Mouse (Mus musculus) embryonic facial prominence, embryonic 10.5 days (tissue): Measurements from ENCODE around the gene AW822073. TPM values are rescaled to one million over a fixed set of nuclear protein-coding genes. Genes with fewer than 3 reads are reported as not detected.
"Not testable (repeated sequence)": the region's sequence is repeated elsewhere in the genome, so short reads cannot be mapped to it uniquely, and the experiment has no call there.

Experiments
- DNase-seq: peaks from one replicate; pipeline ENCODE4 v3.0.0-alpha.2; 2017; ENCODE audit warnings: low spot score
- H3K27ac ChIP-seq: fragments of 300-500 bp; sonication (generic); replicated peaks from 2 replicates; pipeline ENCODE4 v1.5.1; 2016; ENCODE audit warnings: mild to moderate bottlenecking
- H3K27me3 ChIP-seq: fragments of 300-500 bp; sonication (generic); replicated peaks from 2 replicates; pipeline ENCODE4 v1.6.1; 2016; ENCODE audit warnings: low read depth, mild to moderate bottlenecking; ENCODE audit not compliant: poor library complexity, severe bottlenecking
- H3K36me3 ChIP-seq: fragments of 300-500 bp; sonication (generic); replicated peaks from 2 replicates; pipeline ENCODE4 v1.6.1; 2016; ENCODE audit warnings: mild to moderate bottlenecking, moderate library complexity
- H3K4me1 ChIP-seq: fragments of 300-500 bp; sonication (generic); 2 replicates; pipeline ENCODE4 v1.6.1; 2016
- H3K4me3 ChIP-seq: fragments of 300-500 bp; sonication (generic); 2 replicates; pipeline ENCODE4 v1.5.1; 2016; ENCODE audit warnings: mild to moderate bottlenecking, moderate library complexity
- H3K9me3 ChIP-seq: fragments of 300-500 bp; sonication (generic); 2 replicates; pipeline ENCODE4 v1.6.1; 2016; ENCODE audit warnings: mild to moderate bottlenecking
- WGBS: fragments of 180-500 bp; shearing (Covaris S2); methylation state at CpG from one replicate; pipeline ENCODE4 v1.1.7; 2016; 5-methylcytosine and 5-hydroxymethylcytosine counted together
- polyA plus RNA-seq: library from polyadenylated mRNA; unstranded; fragments of >200 nt; fragmentation: Nextera tagmentation; extraction: Ambion mirVana; gene quantifications from 2 replicates; pipeline ENCODE4 v1.2.1, GENCODE M21; 2016

The AW822073 gene
- polyA plus RNA-seq = not detected in 2 replicates

DNA sequence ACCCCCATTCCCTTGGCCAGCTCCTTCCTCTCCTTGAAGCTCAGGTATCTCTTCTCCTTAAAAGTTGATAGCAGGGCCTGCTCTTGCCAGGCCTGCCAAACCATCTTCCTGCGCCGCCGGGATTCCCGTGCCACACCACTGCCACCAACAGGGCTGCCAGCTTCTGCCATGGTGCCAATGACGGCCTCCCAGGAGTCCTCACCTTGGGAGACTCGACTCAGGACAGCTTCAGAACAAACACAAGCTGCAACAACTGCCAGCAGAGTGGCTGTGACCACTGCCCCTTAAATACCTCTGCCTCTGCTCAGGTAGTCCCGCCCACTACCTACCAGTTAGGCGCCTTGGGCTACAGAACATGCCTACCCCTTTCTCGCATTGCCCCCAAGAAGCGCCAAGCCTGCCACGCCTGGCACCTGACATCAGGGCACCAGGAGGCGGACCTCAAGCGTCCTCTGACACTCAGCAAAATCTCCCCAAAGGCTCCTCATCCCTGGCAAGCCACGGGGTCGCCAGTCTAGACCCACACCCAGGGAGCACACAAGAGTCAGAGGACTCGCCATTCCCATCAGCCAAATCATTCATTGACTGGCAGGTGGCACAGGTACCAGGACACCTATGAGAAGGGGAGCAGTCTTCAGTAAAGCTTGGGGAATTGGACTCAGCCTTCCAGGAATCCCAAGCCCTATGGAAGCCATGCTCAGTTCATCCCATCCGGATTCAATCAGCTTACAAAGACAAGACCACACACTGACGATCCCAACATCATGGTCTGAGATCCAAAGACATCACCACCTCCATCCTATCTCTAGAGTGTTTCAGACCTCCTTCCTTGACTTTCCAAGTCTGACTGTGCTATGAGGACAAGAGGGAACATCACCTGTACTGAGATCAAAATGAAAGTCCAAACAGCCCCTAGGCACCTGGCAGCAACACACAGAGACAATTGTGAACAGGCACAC, at the start of gene AW822073:
Gene AW822073, minus strand, starts transcription at position 104 of the 959 bp plus-strand sequence.
- not testable (repeated sequence) for H3K27ac ChIP-seq, H3K36me3 ChIP-seq, H3K27me3 ChIP-seq, H3K4me1 ChIP-seq, H3K9me3 ChIP-seq, H3K4me3 ChIP-seq
- 87% methylated on average over 18 of the region's 18 CpGs for WGBS
- DNase-seq = peak; percentile 17

DNA sequence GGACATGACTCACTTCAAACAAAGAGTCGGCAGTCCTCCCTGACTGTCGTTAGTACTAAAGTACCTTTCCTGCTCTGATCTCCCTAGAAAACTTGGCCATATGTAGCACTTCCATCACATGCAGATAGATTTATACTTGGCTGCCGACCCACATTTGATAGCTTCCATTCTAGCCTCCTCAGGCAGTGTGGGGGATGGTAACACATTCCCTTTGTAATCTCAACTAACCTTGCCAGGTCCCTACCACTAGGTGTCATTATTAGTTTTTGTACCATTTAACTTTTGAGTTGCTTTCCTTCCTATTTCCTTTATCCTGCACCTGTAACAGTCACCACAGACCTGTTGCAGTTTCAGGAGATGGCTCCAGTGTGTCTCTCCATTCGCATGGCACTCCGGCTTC, 33.7 kb upstream of the AW822073 start:
- H3K9me3 ChIP-seq = no peaks in the 10 kb centered on the region
- peaks cover 10% of the 10 kb centered on the region for H3K4me1 ChIP-seq

DNA sequence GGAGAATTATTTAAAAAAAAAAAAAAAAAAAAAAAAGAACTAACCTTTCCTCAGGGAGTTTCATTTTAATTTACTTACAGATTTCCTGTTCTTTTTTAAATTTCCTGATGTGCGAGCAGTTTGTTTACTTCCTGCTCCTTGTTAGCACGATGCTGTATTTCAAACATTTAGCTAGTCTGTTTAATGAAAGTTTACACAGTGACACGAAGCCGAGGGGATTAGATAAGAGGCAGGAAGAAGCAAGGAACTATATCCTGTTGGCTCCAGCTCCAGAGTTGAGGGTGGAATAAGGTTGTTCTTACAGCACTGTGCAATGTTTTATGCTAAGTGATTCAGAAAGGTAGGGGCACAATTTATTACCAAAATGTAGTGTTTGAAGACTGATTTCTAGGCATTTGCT, 31.2 kb upstream of the AW822073 start:
- no peak overlapping the region; the same call in 1 of the 2 replicates for H3K27ac ChIP-seq
- 17% methylated on average over 4 of the region's 4 CpGs for WGBS
- no peak for DNase-seq

More for the DNA sequence above, 33.7 kb upstream of the AW822073 start:
- Histone ChIP-seq H3K4me3 (no peak overlapping the region), H3K27me3 (no peaks in the 10 kb centered on the region), H3K36me3 (peaks cover 45% of the 10 kb centered on the region), H3K27ac (no peak overlapping the region)
- 82% methylated on average over 5 of the region's 5 CpGs for WGBS
- no peak for DNase-seq

GRCm38 (mm10) chr10:58255213-58255892, 30.6 kb upstream of the AW822073 start, which contains the start of gene Gcc2:
Gene Gcc2 (plus strand): TSS chr10:58255497.
- Histone ChIP-seq H3K4me1 (peaks cover 10% of the 10 kb centered on the region), H3K4me3 (peak within 1 kb of the TSS; percentile 72), H3K27me3 (no peaks in the 10 kb centered on the region), H3K27ac (peak within 1 kb of the TSS; percentile 87), H3K36me3 (peaks cover 23% of the 10 kb centered on the region), H3K9me3 (no peaks in the 10 kb centered on the region)
- under 1% methylated on average over 58 of the region's 58 CpGs for WGBS
- DNase-seq = peak; percentile 96

More for the DNA sequence above, 31.2 kb upstream of the AW822073 start:
- Histone ChIP-seq H3K27me3 (no peaks in the 10 kb centered on the region), H3K4me3 (peak overlapping the region; percentile 72), H3K36me3 (peaks cover 26% of the 10 kb centered on the region), H3K4me1 (peaks cover 10% of the 10 kb centered on the region), H3K9me3 (no peaks in the 10 kb centered on the region)

GRCm38 (mm10) chr10:58254635-58255175, 30.0 kb upstream of the AW822073 start:
- H3K4me3 ChIP-seq = peak overlapping the region; percentile 72
- peaks cover 19% of the 10 kb centered on the region for H3K36me3 ChIP-seq
- no peaks in the 10 kb centered on the region for H3K9me3 ChIP-seq
- no peak for DNase-seq
- H3K4me1 ChIP-seq = peaks cover 10% of the 10 kb centered on the region
- no peaks in the 10 kb centered on the region for H3K27me3 ChIP-seq
- no peak overlapping the region for H3K27ac ChIP-seq
- 47% methylated on average over 6 of the region's 6 CpGs for WGBS

- no peak overlapping the region for H3K4me3 ChIP-seq
- 18% methylated on average over 1 of the region's 1 CpGs for WGBS
- H3K36me3 ChIP-seq = no peaks in the 10 kb centered on the region
- H3K4me1 ChIP-seq = peaks cover under 1% of the 10 kb centered on the region
- no peak for DNase-seq
- no peaks in the 10 kb centered on the region for H3K9me3 ChIP-seq
- H3K27me3 ChIP-seq = no peaks in the 10 kb centered on the region
- no peak overlapping the region for H3K27ac ChIP-seq
These were observed 24.8 kb upstream of the AW822073 start for GRCm38 (mm10) chr10:58249535-58249934.

DNA sequence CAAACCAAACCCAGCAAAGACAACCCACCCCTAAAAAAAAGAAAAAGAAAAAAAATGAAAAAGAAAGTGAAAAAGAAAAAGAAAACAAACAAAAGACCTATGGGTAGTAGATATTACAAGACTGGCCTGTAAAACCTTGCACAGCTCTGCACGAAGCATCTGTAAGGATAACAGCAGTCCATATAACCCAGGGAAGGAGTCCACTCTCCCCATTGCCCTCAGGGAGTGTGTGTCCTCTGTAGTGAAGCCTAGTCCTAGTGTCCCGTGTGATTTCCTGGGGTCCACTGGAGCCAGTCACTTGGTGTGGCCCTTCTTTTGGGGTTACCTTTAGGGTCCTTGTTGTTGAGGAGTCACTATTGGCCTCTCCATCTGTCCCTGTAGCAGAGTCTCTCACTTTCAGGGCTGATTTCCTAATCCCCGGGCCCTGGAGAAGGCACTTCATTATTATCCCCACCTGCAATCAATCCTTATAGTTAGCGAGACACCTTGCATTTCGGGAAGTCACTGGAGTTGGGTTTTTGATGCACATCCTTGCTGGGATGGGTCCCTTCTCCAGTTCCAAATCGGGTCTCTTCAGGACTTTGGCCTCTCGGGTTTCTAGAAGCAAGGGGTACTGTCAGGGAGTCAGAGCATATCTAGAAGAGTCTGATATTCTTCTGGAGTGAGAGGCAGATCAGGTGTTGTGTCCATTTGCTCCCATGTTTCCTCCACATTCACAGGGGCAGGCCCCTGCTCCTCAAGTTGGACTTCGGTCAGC, 14.4 kb upstream of the AW822073 start:
- H3K27me3 ChIP-seq, H3K36me3 ChIP-seq, H3K4me3 ChIP-seq, H3K27ac ChIP-seq, H3K4me1 ChIP-seq: not testable (repeated sequence)
- DNase-seq = peak; percentile 44
- peaks cover 29% of the 10 kb centered on the region for H3K9me3 ChIP-seq
- WGBS = 80% methylated on average over 8 of the region's 8 CpGs

GRCm38 (mm10) chr10:58236613-58237012, 11.9 kb upstream of the AW822073 start, which contains the start of gene Gm4981:
Gene Gm4981 (minus strand): TSS chr10:58236701.
- DNase-seq = no peak
- 89% methylated on average over 10 of the region's 10 CpGs for WGBS
- no peak within 1 kb of the TSS for H3K27ac ChIP-seq
- H3K4me1 ChIP-seq = no peaks in the 10 kb centered on the region
- no peak within 1 kb of the TSS for H3K4me3 ChIP-seq
- H3K27me3 ChIP-seq = no peaks in the 10 kb centered on the region
- H3K9me3 ChIP-seq = peaks cover 42% of the 10 kb centered on the region
- H3K36me3 ChIP-seq = no peaks in the 10 kb centered on the region

DNA sequence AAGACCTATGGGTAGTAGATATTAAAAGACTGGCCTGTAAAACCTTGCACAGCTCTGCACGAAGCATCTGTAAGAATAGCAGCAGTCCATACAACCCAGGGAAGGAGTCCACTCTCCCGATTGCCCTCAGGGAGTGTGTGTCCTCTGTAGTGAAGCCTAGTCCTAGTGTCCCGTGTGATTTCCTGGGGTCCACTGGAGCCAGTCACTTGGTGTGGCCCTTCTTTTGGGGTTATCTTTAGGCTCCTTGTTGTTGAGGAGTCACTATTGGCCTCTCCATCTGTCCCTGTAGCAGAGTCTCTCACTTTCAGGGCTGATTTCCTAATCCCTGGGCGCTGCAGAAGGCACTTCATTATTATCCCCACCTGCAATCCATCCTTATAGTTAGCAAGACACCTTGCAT, 10.3 kb upstream of the AW822073 start:
- H3K27me3 ChIP-seq, DNase-seq, H3K4me1 ChIP-seq, H3K4me3 ChIP-seq, H3K27ac ChIP-seq, H3K36me3 ChIP-seq: not testable (repeated sequence)
- H3K9me3 ChIP-seq = peaks cover 39% of the 10 kb centered on the region
- WGBS = 86% methylated on average over 4 of the region's 4 CpGs

- DNase-seq, H3K27ac ChIP-seq, H3K36me3 ChIP-seq, H3K4me1 ChIP-seq, H3K27me3 ChIP-seq, H3K4me3 ChIP-seq: not testable (repeated sequence)
- H3K9me3 ChIP-seq = peaks cover 34% of the 10 kb centered on the region
These were observed 9.0 kb upstream of the AW822073 start for GRCm38 (mm10) chr10:58233740-58234121.

DNA sequence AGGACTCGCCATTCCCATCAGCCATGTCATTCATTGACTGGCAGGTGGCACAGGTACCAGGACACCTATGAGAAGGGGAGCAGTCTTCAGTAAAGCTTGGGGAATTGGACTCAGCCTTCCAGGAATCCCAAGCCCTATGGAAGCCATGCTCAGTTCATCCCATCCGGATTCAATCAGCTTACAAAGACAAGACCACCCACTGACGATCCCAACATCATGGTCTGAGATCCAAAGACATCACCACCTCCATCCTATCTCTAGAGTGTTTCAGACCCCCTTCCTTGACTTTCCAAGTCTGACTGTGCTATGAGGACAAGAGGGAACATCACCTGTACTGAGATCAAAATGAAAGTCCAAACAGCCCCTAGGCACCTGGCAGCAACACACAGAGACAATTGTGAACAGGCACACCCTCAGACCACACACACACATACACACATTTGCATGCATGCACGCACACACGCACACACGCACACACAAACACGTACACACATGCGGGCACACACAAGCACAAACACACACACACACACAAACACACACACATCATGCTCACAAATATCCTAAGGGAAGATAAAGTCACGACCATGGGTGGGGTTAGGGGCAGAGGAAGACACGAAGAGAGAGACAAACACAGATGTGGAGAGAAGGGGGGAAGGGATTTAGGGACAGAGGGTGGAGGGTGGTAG, 8.5 kb upstream of the AW822073 start:
- H3K4me1 ChIP-seq, DNase-seq, H3K4me3 ChIP-seq, H3K27ac ChIP-seq, H3K27me3 ChIP-seq, H3K36me3 ChIP-seq: not testable (repeated sequence)
- 77% methylated on average over 10 of the region's 10 CpGs for WGBS
- peaks cover 31% of the 10 kb centered on the region for H3K9me3 ChIP-seq

DNA sequence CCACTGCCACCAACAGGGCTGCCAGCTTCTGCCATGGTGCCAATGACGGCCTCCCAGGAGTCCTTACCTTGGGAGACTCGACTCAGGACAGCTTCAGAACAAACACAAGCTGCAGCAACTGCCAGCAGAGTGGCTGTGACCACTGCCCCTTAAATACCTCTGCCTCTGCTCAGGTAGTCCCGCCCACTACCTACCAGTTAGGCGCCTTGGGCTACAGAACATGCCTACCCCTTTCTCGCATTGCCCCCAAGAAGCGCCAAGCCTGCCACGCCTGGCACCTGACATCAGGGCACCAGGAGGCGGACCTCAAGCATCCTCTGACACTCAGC, 7.9 kb upstream of the AW822073 start, which contains the start of gene Duxf3:
Gene Duxf3, minus strand, starts transcription at position 35 of the 329 bp plus-strand sequence.
- not testable (repeated sequence) for H3K27ac ChIP-seq, H3K27me3 ChIP-seq, DNase-seq, H3K4me3 ChIP-seq, H3K4me1 ChIP-seq, H3K36me3 ChIP-seq
- peaks cover 29% of the 10 kb centered on the region for H3K9me3 ChIP-seq
- WGBS = 87% methylated on average over 8 of the region's 8 CpGs
